Mouse (Mus musculus) thymus, postnatal 25 days (tissue): ENCODE results near the gene Arhgef25.

Experiments
- DNase-seq: peaks from one replicate; pipeline ENCODE4 v3.0.0; 2022

Gene Arhgef25

DNA sequence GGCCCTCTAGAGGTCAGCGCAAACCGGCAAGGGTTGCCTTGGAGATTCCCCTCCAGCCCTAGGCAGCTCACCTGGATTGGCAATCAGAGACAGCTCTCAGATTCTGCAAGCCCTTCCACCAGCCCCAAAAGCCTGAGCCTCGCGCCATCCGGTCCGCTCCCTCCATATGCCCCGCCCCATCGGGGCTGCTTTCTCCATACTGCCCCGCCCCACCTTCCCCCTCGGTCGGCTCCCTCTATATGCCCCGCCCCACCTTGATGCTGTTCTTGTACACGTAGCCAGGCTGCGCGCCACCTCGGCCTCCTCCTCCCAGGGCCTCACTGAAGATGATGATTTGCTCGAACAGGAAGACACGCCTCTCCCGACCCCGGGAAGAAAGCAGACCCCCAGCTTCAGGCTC lies 6.1 kb downstream of the Arhgef25 start:
- DNase-seq: no peak

DNA sequence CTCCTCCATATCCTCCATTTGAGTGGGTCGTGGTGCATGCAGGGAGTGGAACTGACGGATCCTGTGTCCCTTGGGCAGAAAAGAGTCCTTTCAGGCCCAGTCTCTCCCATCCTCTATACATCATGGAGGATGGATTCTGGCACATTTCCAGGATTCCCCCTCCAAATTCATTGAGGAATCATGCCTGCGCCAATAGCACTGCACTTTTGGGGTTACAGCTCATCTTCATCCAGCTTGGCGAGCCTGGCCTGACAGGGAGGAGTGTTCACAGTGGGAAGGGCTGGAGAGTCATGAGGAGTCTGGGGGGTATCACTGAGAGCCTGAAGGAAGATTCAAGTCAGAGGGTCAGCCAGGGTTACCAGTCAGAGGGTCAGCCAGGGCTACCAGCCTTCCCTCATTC lies 7.3 kb downstream of the Arhgef25 start:
- DNase-seq: no peak

DNA sequence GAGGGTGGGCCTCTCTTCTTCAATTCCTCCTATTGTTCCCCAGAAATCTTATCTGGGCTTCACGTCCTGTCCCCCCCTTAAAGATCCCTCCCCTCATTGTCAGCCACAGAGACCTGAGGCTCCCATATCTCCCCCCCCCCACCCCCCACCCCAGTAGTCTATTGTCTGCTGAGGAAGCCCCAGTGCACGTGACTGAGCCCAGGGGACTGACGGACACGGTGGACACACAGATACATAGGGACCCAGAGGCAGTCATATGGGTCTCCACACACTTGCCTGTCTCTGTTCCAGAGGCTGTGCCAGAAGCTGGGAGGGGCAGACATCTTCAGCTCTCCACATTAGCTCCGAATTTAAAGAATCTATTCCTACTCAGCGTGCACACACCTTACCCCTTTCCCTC lies 8.3 kb downstream of the Arhgef25 start:
- no peak for DNase-seq

- DNase-seq: no peak
Measured at GRCm38 (mm10) chr10:127180695-127181047, 9.2 kb downstream of the Arhgef25 start.

DNA sequence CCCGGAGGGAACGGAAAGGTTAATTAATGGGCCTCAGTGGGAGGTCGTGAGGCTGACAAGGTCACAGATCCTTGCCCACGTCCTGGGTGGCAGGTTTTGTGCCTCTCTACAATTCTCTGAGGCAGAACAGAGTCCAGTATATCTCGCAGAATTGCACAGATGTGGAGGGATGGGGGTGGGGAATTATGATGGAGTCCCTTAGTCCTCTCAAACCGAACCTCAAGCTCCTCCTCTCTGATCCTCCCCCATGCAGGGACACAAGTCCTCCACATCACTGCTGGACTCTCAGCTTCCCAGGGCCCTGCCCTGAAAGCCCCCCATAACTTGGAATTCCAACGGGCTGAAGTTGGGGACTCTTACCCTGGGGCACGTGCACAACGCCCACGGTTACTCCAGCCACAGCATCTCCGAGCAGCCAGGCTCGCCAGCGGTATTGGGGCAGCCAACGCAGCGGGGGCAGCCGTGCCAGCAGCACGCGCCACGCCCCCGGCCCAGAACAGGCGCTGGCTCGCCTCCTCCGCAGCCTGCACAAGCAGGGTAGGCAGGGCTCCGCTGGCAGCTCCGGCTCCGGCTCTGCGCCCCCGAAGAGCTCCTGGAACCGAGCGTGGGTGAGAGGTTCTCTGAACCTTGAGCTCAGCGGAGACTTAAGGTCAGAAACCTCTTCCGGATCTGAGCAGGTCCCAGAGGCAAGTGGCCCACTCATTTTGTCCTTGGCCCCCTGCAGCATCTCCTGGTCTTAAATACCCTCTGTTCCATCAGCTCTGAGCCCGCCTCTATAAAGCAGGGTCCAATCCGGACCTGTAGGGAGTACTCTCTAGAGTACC lies 9.8 kb downstream of the Arhgef25 start, which contains the start of gene Slc26a10:
Gene Slc26a10, minus strand, starts transcription at position 775 of the 824 bp plus-strand sequence.
- DNase-seq: no peak

- no peak for DNase-seq
Measured at GRCm38 (mm10) chr10:127178286-127179027, 11.4 kb downstream of the Arhgef25 start.

GRCm38 (mm10) chr10:127177719-127178118 lies 12.2 kb downstream of the Arhgef25 start:
- DNase-seq: peak; percentile 55

DNA sequence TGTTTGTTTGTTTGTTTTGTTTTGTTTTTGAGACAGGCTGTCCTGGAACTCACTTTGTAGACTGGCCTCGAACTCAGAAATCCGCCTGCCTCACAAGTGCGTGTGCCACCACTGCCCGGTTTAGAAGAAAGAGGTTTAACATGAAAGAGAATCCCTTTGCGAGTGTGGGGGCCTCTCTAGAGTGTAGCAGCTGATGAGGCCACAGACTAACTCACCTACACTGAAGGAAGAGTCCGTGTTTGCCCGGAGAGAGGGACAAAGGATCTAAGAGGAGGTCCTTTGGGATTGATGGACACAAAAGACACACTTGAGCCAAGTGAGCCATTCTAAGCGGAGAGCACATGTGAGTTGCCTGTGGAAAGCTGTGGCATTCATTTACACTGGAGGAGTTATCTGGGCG lies 12.6 kb downstream of the Arhgef25 start:
- no peak for DNase-seq

DNA sequence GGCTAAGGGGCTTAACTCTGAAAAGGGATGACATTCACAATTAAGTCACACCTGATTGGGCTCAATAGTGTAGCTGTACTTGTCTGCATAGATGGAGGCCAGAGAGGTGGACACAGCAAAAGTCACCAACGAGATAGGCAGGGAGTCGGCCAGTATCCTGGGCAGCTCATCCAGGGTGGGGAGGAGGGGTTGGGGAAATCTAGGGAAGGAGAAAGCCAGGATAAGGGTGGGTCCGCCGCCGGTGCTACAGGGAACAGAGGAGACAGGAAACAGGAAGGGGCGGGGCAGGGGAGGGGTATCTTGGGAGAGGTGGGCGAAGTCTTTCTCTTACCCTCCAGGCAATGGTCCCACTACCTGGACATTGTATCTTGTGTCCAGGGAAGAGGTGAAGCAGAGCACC lies 13.1 kb downstream of the Arhgef25 start:
- DNase-seq: no peak

DNA sequence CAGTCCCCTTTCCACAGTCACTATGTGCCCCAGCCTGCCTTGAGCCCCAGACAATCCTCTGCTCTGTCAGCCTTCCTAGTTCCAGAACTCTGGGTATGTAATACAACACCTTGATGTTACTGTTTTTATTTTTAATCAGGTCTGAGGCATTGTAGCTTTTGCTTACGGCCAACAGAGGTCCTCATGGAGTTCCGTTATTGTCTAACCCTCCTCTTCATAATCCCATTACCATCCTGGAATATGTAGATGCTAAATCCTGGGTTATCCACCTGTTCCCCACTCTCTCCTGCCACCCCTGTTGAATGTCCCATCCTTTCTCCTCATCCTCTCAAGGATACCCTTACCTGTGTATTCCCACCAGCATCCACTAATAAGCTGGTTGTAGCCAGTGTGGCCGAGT lies 13.7 kb downstream of the Arhgef25 start:
- DNase-seq: no peak

GRCm38 (mm10) chr10:127174170-127174569 lies 15.7 kb downstream of the Arhgef25 start:
- no peak for DNase-seq

DNA sequence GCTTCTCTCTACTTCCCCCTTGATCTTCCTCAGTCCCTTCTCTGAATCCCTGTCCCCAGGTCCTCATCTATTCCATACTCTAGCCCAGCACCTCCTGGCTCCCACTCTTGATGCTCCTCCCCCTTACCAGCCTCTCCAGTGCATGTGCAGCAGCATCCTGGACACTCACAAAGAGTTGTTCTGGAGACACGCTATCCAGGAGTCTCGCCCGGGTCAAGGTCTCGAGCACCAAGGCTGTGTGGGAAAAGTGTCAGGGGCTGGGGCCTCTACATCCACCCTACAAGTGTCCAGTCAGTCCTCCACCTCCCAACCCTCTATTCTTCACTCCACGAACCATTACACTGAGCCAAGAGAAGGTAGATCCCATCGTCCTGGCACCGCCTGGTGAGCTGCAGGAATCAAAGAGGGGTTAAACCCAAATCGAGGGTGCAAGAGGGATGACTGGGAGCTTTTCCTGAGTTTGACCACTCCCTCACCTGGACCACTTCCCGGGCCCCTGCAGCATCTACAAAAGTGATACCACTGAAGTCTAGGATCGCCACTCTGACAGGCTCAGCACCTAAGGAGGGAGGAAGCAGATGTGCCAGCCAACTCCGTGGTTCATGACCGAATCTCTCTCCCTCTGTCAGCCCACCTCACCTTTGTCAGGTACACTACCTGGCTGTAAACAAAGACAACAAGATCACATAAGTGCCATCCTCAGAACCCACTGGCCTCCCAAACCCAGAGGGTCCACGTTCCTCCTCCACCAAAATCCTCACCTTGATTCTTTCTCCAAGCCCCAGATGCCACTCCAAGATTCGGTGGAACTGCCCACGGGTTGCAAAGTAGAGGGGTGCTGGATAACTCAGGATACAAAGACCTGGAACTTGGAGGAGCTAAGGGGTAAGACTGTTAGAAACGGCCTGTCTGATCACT lies 16.5 kb downstream of the Arhgef25 start:
- DNase-seq: no peak

GRCm38 (mm10) chr10:127171631-127172200 lies 18.2 kb downstream of the Arhgef25 start:
- DNase-seq: no peak

DNA sequence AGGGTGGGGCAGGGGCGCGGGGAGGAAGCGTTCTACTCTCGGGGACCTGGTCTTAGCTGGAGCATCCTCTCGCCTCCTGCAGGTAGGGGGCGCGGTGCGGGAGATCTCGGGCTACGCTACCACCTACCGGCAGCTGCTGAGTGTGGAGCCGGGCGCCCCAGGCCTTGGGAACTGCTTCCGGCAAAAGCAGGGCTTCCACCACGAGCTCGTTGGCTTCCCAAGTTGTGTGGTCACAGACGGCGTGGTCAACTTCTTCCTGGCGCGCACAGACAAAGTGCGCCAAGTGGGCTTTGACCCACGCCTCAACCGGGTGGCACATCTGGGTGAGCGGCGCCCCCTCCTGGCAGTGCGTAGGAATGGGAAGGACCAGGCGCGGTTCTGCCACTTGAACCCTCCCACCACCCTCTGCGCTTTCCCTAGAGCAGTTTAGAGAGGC lies 19.0 kb downstream of the Arhgef25 start:
- peak; percentile 90 for DNase-seq

- DNase-seq: peak; percentile 45
Measured at GRCm38 (mm10) chr10:127170002-127170401, 19.9 kb downstream of the Arhgef25 start.

DNA sequence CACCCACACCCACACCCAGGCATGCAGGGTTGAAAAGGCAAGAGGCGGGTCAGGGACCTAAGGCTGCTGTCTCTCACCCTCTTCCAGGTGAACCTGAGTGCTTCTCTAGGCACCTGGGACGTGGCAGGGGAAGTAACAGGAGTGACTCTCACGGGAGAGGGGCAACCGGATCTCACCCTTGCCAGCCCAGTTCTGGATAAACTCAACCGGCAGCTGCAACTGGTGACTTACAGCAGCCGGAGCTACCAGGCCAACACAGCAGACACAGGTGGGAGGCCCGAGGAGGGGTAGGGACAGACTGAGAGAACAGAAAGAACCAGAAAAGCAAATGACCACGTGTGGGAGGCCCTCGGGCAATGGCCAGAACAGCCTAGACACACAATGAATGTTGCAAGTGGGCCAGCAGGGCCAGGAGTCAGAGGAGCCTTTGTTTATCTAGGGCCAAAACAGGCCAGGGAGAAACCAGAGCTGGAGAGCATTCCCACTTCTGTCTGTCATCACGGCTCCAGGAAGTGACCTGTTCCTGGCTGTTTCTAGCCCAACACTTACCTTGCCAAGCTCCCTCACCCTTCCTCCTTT lies 22.2 kb downstream of the Arhgef25 start:
- no peak for DNase-seq

- no peak for DNase-seq
Measured at GRCm38 (mm10) chr10:127166771-127167613, 22.9 kb downstream of the Arhgef25 start.

DNA sequence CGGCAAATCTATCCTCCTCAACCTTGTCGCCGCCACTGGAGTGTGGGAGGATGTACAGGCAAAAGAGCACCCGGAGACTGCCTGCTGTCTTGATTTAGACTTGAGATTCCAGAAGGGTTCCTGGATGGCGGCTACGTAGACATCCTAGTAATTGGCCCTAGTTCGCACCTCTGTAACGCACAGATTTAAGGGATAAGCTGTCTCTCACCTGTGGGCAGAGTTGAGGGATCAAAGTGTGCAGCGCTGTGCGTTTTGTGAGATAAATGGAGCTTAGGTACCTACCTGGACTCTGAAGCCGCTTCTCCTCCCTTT lies 23.5 kb downstream of the Arhgef25 start:
- no peak for DNase-seq

- DNase-seq: peak; percentile 84
Measured at GRCm38 (mm10) chr10:127165654-127166403, 24.1 kb downstream of the Arhgef25 start.

GRCm38 (mm10) chr10:127165354-127165653 lies 24.6 kb downstream of the Arhgef25 start:
- DNase-seq: no peak
